In the genomic region with DNA sequence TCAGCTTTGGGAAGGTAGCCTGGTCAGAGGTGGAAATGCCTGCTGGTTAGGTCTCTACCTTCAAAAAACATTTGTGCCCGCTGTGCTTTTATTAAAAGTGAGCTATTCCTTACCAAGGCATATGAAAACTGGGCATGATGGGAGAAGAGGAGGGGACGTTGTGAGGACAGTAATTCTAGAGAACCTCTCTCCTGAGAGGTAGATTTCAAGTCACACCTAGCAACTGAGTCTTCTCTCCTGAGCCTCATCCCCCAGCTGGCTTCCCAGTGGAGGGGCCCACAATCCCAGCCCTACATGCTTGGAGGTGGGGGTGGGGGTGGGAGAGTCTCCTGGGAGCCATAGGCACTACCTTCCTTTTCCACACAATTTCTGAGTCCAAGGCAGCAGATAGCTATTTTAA, we compare ENCODE assay signal across 23 mouse cellular contexts. TPM values are rescaled to one million over a fixed set of nuclear protein-coding genes. Genes with fewer than 3 reads are reported as not detected.
DNase-seq lines count a peak whose midpoint lies in the region; ATAC-seq and TF ChIP-seq lines count a peak whose summit lies in the region.
"Had no signal": no experiment of that assay in that cellular context is flagged by ENCODE, and none has a peak within 500 bp of the region (broad histone marks: within the 10 kb centered on the region; RNA-seq: fewer than 3 reads in every experiment).

No protein-coding gene starts in this region.

- no peak overlapping the region for H3K4me3 ChIP-seq in midbrain, embryonic 11.5 days (ENCODE audit: low read depth, low read length)
- no peak overlapping the region for H3K4me3 ChIP-seq in midbrain, embryonic 10.5 days
- no peak overlapping the region for H3K4me3 ChIP-seq in stomach, embryonic 16.5 days (replicated peaks; ENCODE audit: low read length)
- no peak overlapping the region for H3K4me3 ChIP-seq in stomach, postnatal 0 days (ENCODE audit: low read depth, low read length)

- WGBS in midbrain, embryonic 11.5 days = 69% methylated on average over 2 of the region's 2 CpGs
- WGBS in midbrain, embryonic 10.5 days = 65% methylated on average over 2 of the region's 2 CpGs
- WGBS in stomach, embryonic 16.5 days = 71% methylated on average over 2 of the region's 2 CpGs
- 55% methylated on average over 2 of the region's 2 CpGs for WGBS in stomach, postnatal 0 days

- H3K4me2 ChIP-seq in midbrain, embryonic 11.5 days = no peak overlapping the region
- no peak overlapping the region for H3K4me2 ChIP-seq in stomach, embryonic 16.5 days (ENCODE audit: low read depth, low read length)
- H3K4me2 ChIP-seq in stomach, postnatal 0 days (replicated peaks; ENCODE audit: low read depth) = no peak overlapping the region

- peaks cover 11% of the 10 kb centered on the region for H3K4me1 ChIP-seq in midbrain, embryonic 11.5 days (ENCODE audit: control insufficient read depth, insufficient read depth, low read length)
- peaks cover 32% of the 10 kb centered on the region for H3K4me1 ChIP-seq in midbrain, embryonic 10.5 days
- peaks cover 15% of the 10 kb centered on the region; the same call in 1 of the 2 replicates for H3K4me1 ChIP-seq in stomach, embryonic 16.5 days (ENCODE audit: control insufficient read depth, insufficient read depth, low read length)
- no peaks in the 10 kb centered on the region for H3K4me1 ChIP-seq in stomach, postnatal 0 days (replicated peaks; ENCODE audit: control insufficient read depth, insufficient read depth)

- no peak for TF ChIP-seq EP300 in stomach, postnatal 0 days (optimal IDR thresholded peaks at IDR 0.05)

- intact Hi-C loops in heart, postnatal 25 days (cut with DNase I) = loop anchor here (5.0 kb wide), 2 partner anchors 92 to 452 kb away; no protein-coding TSS in a partner anchor

- no peak overlapping the region for H3K9ac ChIP-seq in midbrain, embryonic 11.5 days (ENCODE audit: low read length)
- H3K9ac ChIP-seq in stomach, embryonic 16.5 days (ENCODE audit: low read length) = no peak overlapping the region
- H3K9ac ChIP-seq in stomach, postnatal 0 days (ENCODE audit: low read length) = no peak overlapping the region

- H3K36me3 ChIP-seq in midbrain, embryonic 11.5 days (ENCODE audit: control insufficient read depth, insufficient read depth, low read length) = no peaks in the 10 kb centered on the region
- H3K36me3 ChIP-seq in midbrain, embryonic 10.5 days = no peaks in the 10 kb centered on the region
- no peaks in the 10 kb centered on the region for H3K36me3 ChIP-seq in stomach, embryonic 16.5 days (ENCODE audit: control insufficient read depth, insufficient read depth, low read length)
- no peaks in the 10 kb centered on the region for H3K36me3 ChIP-seq in stomach, postnatal 0 days (ENCODE audit: control insufficient read depth, insufficient read depth, low read length)
- H3K36me3 ChIP-seq: G1E had no signal

- no peaks in the 10 kb centered on the region for H3K9me3 ChIP-seq in midbrain, embryonic 11.5 days (ENCODE audit: control insufficient read depth, low read length)
- H3K9me3 ChIP-seq in midbrain, embryonic 10.5 days (replicated peaks) = no peaks in the 10 kb centered on the region
- no peaks in the 10 kb centered on the region for H3K9me3 ChIP-seq in stomach, embryonic 16.5 days (replicated peaks; ENCODE audit: control insufficient read depth, low read length)
- H3K9me3 ChIP-seq in stomach, postnatal 0 days (ENCODE audit: control insufficient read depth, low read length) = no peaks in the 10 kb centered on the region

- no peak for TF ChIP-seq CTCF in stomach, postnatal 0 days (IDR thresholded peaks at IDR 0.05; ENCODE audit: low read depth)

- H3K27me3 ChIP-seq in midbrain, embryonic 11.5 days (ENCODE audit: control insufficient read depth, insufficient read depth, low read length) = peaks cover 40% of the 10 kb centered on the region
- peaks cover 67% of the 10 kb centered on the region for H3K27me3 ChIP-seq in midbrain, embryonic 10.5 days (ENCODE audit: low read depth, poor library complexity, severe bottlenecking)
- H3K27me3 ChIP-seq in stomach, embryonic 16.5 days (ENCODE audit: control insufficient read depth, insufficient read depth, low read length) = peaks cover 33% of the 10 kb centered on the region
- H3K27me3 ChIP-seq in stomach, postnatal 0 days (ENCODE audit: control insufficient read depth, insufficient read depth, low read length) = no peaks in the 10 kb centered on the region
- H3K27me3 ChIP-seq: CH12.LX, Patski had no signal

- H3K27ac ChIP-seq in midbrain, embryonic 11.5 days (ENCODE audit: low read depth, low read length) = no peak overlapping the region
- H3K27ac ChIP-seq in midbrain, embryonic 10.5 days (replicated peaks) = no peak overlapping the region
- H3K27ac ChIP-seq in stomach, embryonic 16.5 days (ENCODE audit: low read length) = peak overlapping the region; percentile 40; the same call in 1 of the 2 replicates
- no peak overlapping the region for H3K27ac ChIP-seq in stomach, postnatal 0 days (replicated peaks)

- no peak for ATAC-seq in midbrain, embryonic 11.5 days (ENCODE audit: low FRiP score)
- ATAC-seq in stomach, embryonic 16.5 days (ENCODE audit: insufficient read depth, low FRiP score) = no peak
- ATAC-seq in stomach, postnatal 0 days (ENCODE audit: low FRiP score, low TSS enrichment) = no peak
- ATAC-seq: activated CD4-positive, CD25-positive, alpha-beta regulatory T cell, adult 4 months; CD4-positive, CD25-positive, alpha-beta regulatory T cell, adult 4 months; Patski had no signal

- peak; percentile 55 for DNase-seq in heart, adult 11 months
- DNase-seq in heart, postnatal 25 days (ENCODE audit: low spot score) = no peak
- DNase-seq in midbrain, embryonic 11.5 days (ENCODE audit: low spot score, missing footprints) = peak; percentile 83
- DNase-seq in midbrain, embryonic 10.5 days (ENCODE audit: low spot score) = no peak
- no peak for DNase-seq in stomach, postnatal 0 days (ENCODE audit: low spot score)
- DNase-seq: adrenal gland, adult 2 months; adrenal gland, adult 8-10 months; adrenal gland, postnatal 10 days; adrenal gland, postnatal 14 days; adrenal gland, postnatal 25 days; adrenal gland, postnatal 36 days; B cell, adult 2 months; cerebellum, adult 11 months; cerebellum, adult 11-12 months; cerebellum, adult 18-20 months had no signal

RNA-seq across cellular contexts. Expression of a gene that starts 1.0 kb away (rescaled TPM):
- total RNA-seq in heart, postnatal 25 days (2021) = under 1 TPM in 1 of 2 experiments, not detected in 1; 0.16 TPM
- 0.57 and 0.94 TPM in 2 replicates for polyA plus RNA-seq in midbrain, embryonic 11.5 days (2014; fragmentation: Nextera tagmentation; extraction: Ambion mirVana)
- polyA plus RNA-seq in midbrain, embryonic 10.5 days (2016; fragmentation: Nextera tagmentation; extraction: Ambion mirVana) = 1.1 and 1.5 TPM in 2 replicates
- 31.2 and 42.7 TPM in 2 replicates for polyA plus RNA-seq in stomach, embryonic 16.5 days (2015; fragmentation: Nextera tagmentation; extraction: Ambion mirVana)
- polyA plus RNA-seq in stomach, postnatal 0 days (2015; fragmentation: Nextera tagmentation; extraction: Ambion mirVana) = 20.4 and 24.1 TPM in 2 replicates
- total RNA-seq: MEL had no signal
- polyA plus RNA-seq: C2C12, G1E had no signal

Comparison
In these comparisons a context has a peak if more than half of its experiments do, and no peak if none do; other contexts are left out.
1. DNase-seq: peak in heart, adult 11 months (single experiment) and midbrain, embryonic 11.5 days (single experiment); none in heart, postnatal 25 days (single experiment), midbrain, embryonic 10.5 days (single experiment) and stomach, postnatal 0 days (single experiment).